19 mouse cellular contexts compared by ENCODE assay signal in the genomic region with DNA sequence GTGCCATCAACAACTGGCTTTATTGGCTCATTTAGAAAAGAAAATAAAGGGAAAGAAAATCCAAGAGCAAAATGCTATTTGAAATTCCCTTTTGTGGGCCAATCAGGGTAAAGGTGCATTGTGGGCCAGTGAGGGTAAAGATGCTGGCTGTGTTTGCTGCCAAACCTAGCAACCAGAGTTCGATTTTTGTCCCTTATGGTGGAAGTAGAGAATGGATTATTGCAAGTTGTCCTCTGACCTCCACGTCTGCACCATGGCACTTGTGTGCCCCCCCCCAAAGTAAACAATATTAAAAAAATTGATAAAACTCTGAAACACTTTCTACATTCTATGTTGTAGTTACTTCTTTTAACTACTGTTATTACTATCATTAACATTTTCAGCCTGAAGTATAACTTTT.
DNase-seq lines count a peak whose midpoint lies in the region; ATAC-seq lines count a peak whose summit lies in the region.
"Had no signal": no experiment of that assay in that cellular context is flagged by ENCODE, and none has a peak within 500 bp of the region (broad histone marks: within the 10 kb centered on the region; RNA-seq: fewer than 3 reads in every experiment).

No protein-coding gene starts in this region.

- no peak overlapping the region for H3K4me3 ChIP-seq in forebrain, embryonic 15.5 days
- no peak overlapping the region for H3K4me3 ChIP-seq in forebrain, embryonic 10.5 days
- H3K4me3 ChIP-seq in hindbrain, embryonic 14.5 days (replicated peaks; ENCODE audit: low read length): no peak overlapping the region
- H3K4me3 ChIP-seq in hindbrain, embryonic 13.5 days: no peak overlapping the region
- no peak overlapping the region for H3K4me3 ChIP-seq in midbrain, embryonic 15.5 days
- no peak overlapping the region for H3K4me3 ChIP-seq in midbrain, embryonic 13.5 days (replicated peaks)
- H3K4me3 ChIP-seq: embryonic facial prominence, embryonic 12.5 days; embryonic facial prominence, embryonic 15.5 days; heart, embryonic 13.5 days; intestine, embryonic 15.5 days had no signal

- H3K27ac ChIP-seq in forebrain, embryonic 15.5 days (replicated peaks): peak overlapping the region; percentile 52; the same call in 1 of the 2 replicates
- no peak overlapping the region for H3K27ac ChIP-seq in forebrain, embryonic 10.5 days
- peak overlapping the region; percentile 16; the same call in 1 of the 2 replicates for H3K27ac ChIP-seq in hindbrain, embryonic 14.5 days
- H3K27ac ChIP-seq in hindbrain, embryonic 13.5 days: no peak overlapping the region
- H3K27ac ChIP-seq in midbrain, embryonic 15.5 days: peak overlapping the region; percentile 61; the same call in 1 of the 2 replicates
- no peak overlapping the region for H3K27ac ChIP-seq in midbrain, embryonic 13.5 days
- H3K27ac ChIP-seq: embryonic facial prominence, embryonic 12.5 days; embryonic facial prominence, embryonic 15.5 days; heart, embryonic 13.5 days; intestine, embryonic 15.5 days had no signal

- WGBS in forebrain, embryonic 15.5 days: 31% methylated on average over 2 of the region's 2 CpGs
- 61% methylated on average over 2 of the region's 2 CpGs for WGBS in forebrain, embryonic 10.5 days
- 50% methylated on average over 2 of the region's 2 CpGs for WGBS in hindbrain, embryonic 14.5 days
- 40% methylated on average over 2 of the region's 2 CpGs for WGBS in hindbrain, embryonic 13.5 days
- WGBS in midbrain, embryonic 15.5 days: 61% methylated on average over 2 of the region's 2 CpGs
- 40% methylated on average over 2 of the region's 2 CpGs for WGBS in midbrain, embryonic 13.5 days

- H3K4me2 ChIP-seq in forebrain, embryonic 15.5 days (replicated peaks): no peak overlapping the region
- H3K4me2 ChIP-seq in hindbrain, embryonic 14.5 days (replicated peaks): no peak overlapping the region
- no peak overlapping the region for H3K4me2 ChIP-seq in hindbrain, embryonic 13.5 days
- no peak overlapping the region for H3K4me2 ChIP-seq in midbrain, embryonic 15.5 days
- no peak overlapping the region for H3K4me2 ChIP-seq in midbrain, embryonic 13.5 days (replicated peaks)
- H3K4me2 ChIP-seq: embryonic facial prominence, embryonic 12.5 days; embryonic facial prominence, embryonic 15.5 days; intestine, embryonic 15.5 days had no signal

- H3K9me3 ChIP-seq in forebrain, embryonic 15.5 days: no peaks in the 10 kb centered on the region
- peaks cover 3% of the 10 kb centered on the region; the same call in 1 of the 2 replicates for H3K9me3 ChIP-seq in forebrain, embryonic 10.5 days
- no peaks in the 10 kb centered on the region for H3K9me3 ChIP-seq in hindbrain, embryonic 14.5 days (ENCODE audit: control insufficient read depth, low read length)
- H3K9me3 ChIP-seq in hindbrain, embryonic 13.5 days: no peaks in the 10 kb centered on the region
- no peaks in the 10 kb centered on the region for H3K9me3 ChIP-seq in midbrain, embryonic 15.5 days
- H3K9me3 ChIP-seq in midbrain, embryonic 13.5 days: no peaks in the 10 kb centered on the region
- H3K9me3 ChIP-seq: embryonic facial prominence, embryonic 12.5 days; embryonic facial prominence, embryonic 15.5 days; G1E; intestine, embryonic 15.5 days had no signal

- no peak for DNase-seq in forebrain, embryonic 10.5 days (ENCODE audit: extremely low spot score, low spot score)
- no peak for DNase-seq in hindbrain, embryonic 14.5 days (ENCODE audit: low spot score)
- DNase-seq in layer of hippocampus, postnatal 25 days (ENCODE audit: extremely low spot score in 1 of 2, low spot score in 1 of 2): no peak
- DNase-seq: B cell, adult 2 months; cerebellum, adult 11 months; cerebellum, adult 2 months; cerebellum, adult 9-11 months; gastrocnemius, postnatal 25 days had no signal

- H3K9ac ChIP-seq in forebrain, embryonic 15.5 days (replicated peaks): no peak overlapping the region
- H3K9ac ChIP-seq in hindbrain, embryonic 14.5 days: no peak overlapping the region
- H3K9ac ChIP-seq in hindbrain, embryonic 13.5 days: no peak overlapping the region
- no peak overlapping the region for H3K9ac ChIP-seq in midbrain, embryonic 15.5 days
- no peak overlapping the region for H3K9ac ChIP-seq in midbrain, embryonic 13.5 days (replicated peaks)
- H3K9ac ChIP-seq: embryonic facial prominence, embryonic 12.5 days; embryonic facial prominence, embryonic 15.5 days; heart, embryonic 13.5 days; intestine, embryonic 15.5 days had no signal

- H3K36me3 ChIP-seq in forebrain, embryonic 15.5 days: no peaks in the 10 kb centered on the region
- H3K36me3 ChIP-seq in forebrain, embryonic 10.5 days (replicated peaks): no peaks in the 10 kb centered on the region
- H3K36me3 ChIP-seq in hindbrain, embryonic 14.5 days (replicated peaks; ENCODE audit: control insufficient read depth, insufficient read depth): no peaks in the 10 kb centered on the region
- no peaks in the 10 kb centered on the region for H3K36me3 ChIP-seq in hindbrain, embryonic 13.5 days
- no peaks in the 10 kb centered on the region for H3K36me3 ChIP-seq in midbrain, embryonic 15.5 days (replicated peaks)
- no peaks in the 10 kb centered on the region for H3K36me3 ChIP-seq in midbrain, embryonic 13.5 days
- H3K36me3 ChIP-seq: embryonic facial prominence, embryonic 12.5 days; embryonic facial prominence, embryonic 15.5 days; G1E; heart, embryonic 13.5 days; intestine, embryonic 15.5 days had no signal

- ATAC-seq in forebrain, embryonic 15.5 days (replicated peaks): no peak
- ATAC-seq in hindbrain, embryonic 14.5 days (ENCODE audit: low FRiP score): no peak
- ATAC-seq in hindbrain, embryonic 13.5 days (ENCODE audit: low FRiP score): no peak
- ATAC-seq in midbrain, embryonic 15.5 days (replicated peaks): no peak
- ATAC-seq in midbrain, embryonic 13.5 days: no peak
- ATAC-seq: intestine, embryonic 15.5 days; Patski had no signal

- H3K27me3 ChIP-seq in forebrain, embryonic 15.5 days: no peaks in the 10 kb centered on the region
- H3K27me3 ChIP-seq in forebrain, embryonic 10.5 days (ENCODE audit: poor library complexity, severe bottlenecking): peaks cover 5% of the 10 kb centered on the region; the same call in 1 of the 2 replicates
- H3K27me3 ChIP-seq in hindbrain, embryonic 14.5 days (ENCODE audit: control insufficient read depth, insufficient read depth, low read length): no peaks in the 10 kb centered on the region
- H3K27me3 ChIP-seq in hindbrain, embryonic 13.5 days: no peaks in the 10 kb centered on the region
- H3K27me3 ChIP-seq in midbrain, embryonic 15.5 days (replicated peaks): no peaks in the 10 kb centered on the region
- no peaks in the 10 kb centered on the region for H3K27me3 ChIP-seq in midbrain, embryonic 13.5 days
- H3K27me3 ChIP-seq: CH12.LX; embryonic facial prominence, embryonic 12.5 days; embryonic facial prominence, embryonic 15.5 days; intestine, embryonic 15.5 days; Patski had no signal

- peaks cover 54% of the 10 kb centered on the region for H3K4me1 ChIP-seq in forebrain, embryonic 15.5 days
- H3K4me1 ChIP-seq in forebrain, embryonic 10.5 days: peaks cover 42% of the 10 kb centered on the region
- H3K4me1 ChIP-seq in hindbrain, embryonic 14.5 days (replicated peaks; ENCODE audit: control insufficient read depth, insufficient read depth, low read length): peaks cover 33% of the 10 kb centered on the region
- H3K4me1 ChIP-seq in hindbrain, embryonic 13.5 days (replicated peaks): peaks cover 44% of the 10 kb centered on the region
- peaks cover 46% of the 10 kb centered on the region for H3K4me1 ChIP-seq in midbrain, embryonic 15.5 days
- peaks cover 51% of the 10 kb centered on the region for H3K4me1 ChIP-seq in midbrain, embryonic 13.5 days (replicated peaks)
- H3K4me1 ChIP-seq: intestine, embryonic 15.5 days had no signal

Comparison
In these comparisons a context has a peak if more than half of its experiments do, and no peak if none do; other contexts are left out.
1. H3K27ac ChIP-seq: peak in forebrain, embryonic 15.5 days (single experiment), hindbrain, embryonic 14.5 days (single experiment) and midbrain, embryonic 15.5 days (single experiment); none in forebrain, embryonic 10.5 days (single experiment), hindbrain, embryonic 13.5 days (single experiment) and midbrain, embryonic 13.5 days (single experiment).